In the genomic region with DNA sequence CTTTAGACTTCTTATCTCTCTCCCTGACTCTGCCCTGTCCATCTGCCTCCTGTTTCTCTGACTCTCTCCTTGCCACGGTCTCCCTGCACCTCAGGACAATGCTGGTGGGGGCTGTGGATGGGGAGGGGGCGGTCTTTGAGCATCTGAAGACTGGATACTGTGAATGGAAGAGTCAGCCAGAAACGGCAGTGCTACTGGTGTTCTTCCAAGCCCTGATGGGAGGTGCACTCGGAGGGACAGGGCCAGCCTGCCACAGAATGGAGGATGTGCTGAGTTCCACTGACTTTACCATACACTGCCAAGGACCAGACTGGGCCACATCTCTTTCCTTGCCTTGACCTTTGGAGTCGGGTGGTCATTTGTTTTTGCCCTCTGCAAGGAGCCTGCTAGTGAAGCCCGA, we compare ENCODE assay signal across 29 mouse cellular contexts. TPM values are rescaled to one million over a fixed set of nuclear protein-coding genes. Genes with fewer than 3 reads are reported as not detected.
A peak's percentile ranks its signal among the peaks of the same experiment; 100 is the strongest.
DNase-seq lines count a peak whose midpoint lies in the region; ATAC-seq lines count a peak whose summit lies in the region.
"Had no signal": no experiment of that assay in that cellular context is flagged by ENCODE, and none has a peak within 500 bp of the region (broad histone marks: within the 10 kb centered on the region; RNA-seq: fewer than 3 reads in every experiment).

No protein-coding gene starts in this region.

- no peak overlapping the region for H3K4me3 ChIP-seq in limb, embryonic 12.5 days (replicated peaks)
- no peak overlapping the region for H3K4me3 ChIP-seq in limb, embryonic 10.5 days
- no peak overlapping the region for H3K4me3 ChIP-seq in midbrain, embryonic 11.5 days (ENCODE audit: low read depth, low read length)
- H3K4me3 ChIP-seq in midbrain, embryonic 15.5 days = no peak overlapping the region
- H3K4me3 ChIP-seq: embryonic facial prominence, embryonic 10.5 days; embryonic facial prominence, embryonic 13.5 days; erythroblast, embryonic 14.5 days; forebrain, embryonic 12.5 days; forebrain, embryonic 15.5 days; heart, embryonic 12.5 days; heart, embryonic 15.5 days; hindbrain, embryonic 10.5 days; hindbrain, embryonic 13.5 days had no signal

- no peaks in the 10 kb centered on the region for H3K36me3 ChIP-seq in limb, embryonic 12.5 days
- H3K36me3 ChIP-seq in limb, embryonic 10.5 days = no peaks in the 10 kb centered on the region
- H3K36me3 ChIP-seq in midbrain, embryonic 11.5 days (ENCODE audit: control insufficient read depth, insufficient read depth, low read length) = no peaks in the 10 kb centered on the region
- H3K36me3 ChIP-seq in midbrain, embryonic 15.5 days (replicated peaks) = no peaks in the 10 kb centered on the region
- H3K36me3 ChIP-seq: embryonic facial prominence, embryonic 10.5 days; embryonic facial prominence, embryonic 13.5 days; forebrain, embryonic 12.5 days; forebrain, embryonic 15.5 days; heart, embryonic 12.5 days; heart, embryonic 15.5 days; hindbrain, embryonic 10.5 days; hindbrain, embryonic 13.5 days had no signal

- 71% methylated on average over 6 of the region's 6 CpGs for WGBS in limb, embryonic 12.5 days
- WGBS in limb, embryonic 10.5 days = 74% methylated on average over 6 of the region's 6 CpGs
- 69% methylated on average over 6 of the region's 6 CpGs for WGBS in midbrain, embryonic 11.5 days
- 67% methylated on average over 6 of the region's 6 CpGs for WGBS in midbrain, embryonic 15.5 days

- ATAC-seq in limb, embryonic 12.5 days (ENCODE audit: insufficient number of reproducible peaks, insufficient read depth, low FRiP score, low TSS enrichment, low read depth) = no peak
- ATAC-seq in midbrain, embryonic 11.5 days (ENCODE audit: low FRiP score) = no peak
- ATAC-seq in midbrain, embryonic 15.5 days (replicated peaks) = no peak
- ATAC-seq: activated CD4-positive, CD25-positive, alpha-beta regulatory T cell, adult 4 months; forebrain, embryonic 15.5 days; hindbrain, embryonic 16.5 days had no signal

- peaks cover 13% of the 10 kb centered on the region; the same call in 1 of the 2 replicates for H3K4me1 ChIP-seq in limb, embryonic 12.5 days (replicated peaks)
- peaks cover 13% of the 10 kb centered on the region; the same call in 1 of the 2 replicates for H3K4me1 ChIP-seq in limb, embryonic 10.5 days
- no peaks in the 10 kb centered on the region for H3K4me1 ChIP-seq in midbrain, embryonic 11.5 days (ENCODE audit: control insufficient read depth, insufficient read depth, low read length)
- H3K4me1 ChIP-seq in midbrain, embryonic 15.5 days = no peaks in the 10 kb centered on the region
- H3K4me1 ChIP-seq: embryonic facial prominence, embryonic 13.5 days; forebrain, embryonic 12.5 days; forebrain, embryonic 15.5 days; heart, embryonic 12.5 days; heart, embryonic 15.5 days had no signal

- peaks cover 5% of the 10 kb centered on the region; the same call in 1 of the 2 replicates for H3K9me3 ChIP-seq in limb, embryonic 12.5 days
- no peaks in the 10 kb centered on the region for H3K9me3 ChIP-seq in limb, embryonic 10.5 days (replicated peaks)
- no peaks in the 10 kb centered on the region for H3K9me3 ChIP-seq in midbrain, embryonic 11.5 days (ENCODE audit: control insufficient read depth, low read length)
- H3K9me3 ChIP-seq in midbrain, embryonic 15.5 days = no peaks in the 10 kb centered on the region
- H3K9me3 ChIP-seq: forebrain, embryonic 15.5 days; heart, embryonic 12.5 days; heart, embryonic 15.5 days had no signal

- H3K27ac ChIP-seq in limb, embryonic 12.5 days = no peak overlapping the region
- H3K27ac ChIP-seq in limb, embryonic 10.5 days = no peak overlapping the region
- H3K27ac ChIP-seq in midbrain, embryonic 11.5 days (ENCODE audit: low read depth, low read length) = no peak overlapping the region
- H3K27ac ChIP-seq in midbrain, embryonic 15.5 days = no peak overlapping the region
- H3K27ac ChIP-seq: embryonic facial prominence, embryonic 10.5 days; embryonic facial prominence, embryonic 13.5 days; forebrain, embryonic 12.5 days; forebrain, embryonic 15.5 days; heart, embryonic 15.5 days; hindbrain, embryonic 10.5 days; hindbrain, embryonic 13.5 days had no signal

- 0 out of 2 replicates have a peak, but pooled peaks cover 5% of the 10 kb centered on the region for H3K27me3 ChIP-seq in limb, embryonic 12.5 days
- 0 out of 2 replicates have a peak, but pooled peaks cover 6% of the 10 kb centered on the region for H3K27me3 ChIP-seq in limb, embryonic 10.5 days (ENCODE audit: low read depth, poor library complexity, severe bottlenecking)
- no peaks in the 10 kb centered on the region for H3K27me3 ChIP-seq in midbrain, embryonic 11.5 days (ENCODE audit: control insufficient read depth, insufficient read depth, low read length)
- H3K27me3 ChIP-seq in midbrain, embryonic 15.5 days (replicated peaks) = no peaks in the 10 kb centered on the region
- H3K27me3 ChIP-seq: embryonic facial prominence, embryonic 13.5 days; forebrain, embryonic 12.5 days; forebrain, embryonic 15.5 days; heart, embryonic 12.5 days; hindbrain, embryonic 13.5 days had no signal

- no peak overlapping the region for H3K4me2 ChIP-seq in limb, embryonic 12.5 days
- no peak overlapping the region for H3K4me2 ChIP-seq in midbrain, embryonic 11.5 days
- no peak overlapping the region for H3K4me2 ChIP-seq in midbrain, embryonic 15.5 days
- H3K4me2 ChIP-seq: embryonic facial prominence, embryonic 13.5 days; forebrain, embryonic 12.5 days; forebrain, embryonic 15.5 days; heart, embryonic 12.5 days; heart, embryonic 15.5 days; hindbrain, embryonic 13.5 days had no signal

- DNase-seq in cerebellum, postnatal 10 days = peak; percentile 56
- DNase-seq in cerebellum, postnatal 4 days (ENCODE audit: low spot score in 2 of 2) = no peak
- DNase-seq in gastrocnemius, postnatal 25 days = peak; percentile 23
- no peak for DNase-seq in gastrocnemius, postnatal 10 days
- DNase-seq in limb, embryonic 10.5 days (ENCODE audit: low spot score) = no peak
- peak; percentile 60 for DNase-seq in midbrain, embryonic 11.5 days (ENCODE audit: low spot score, missing footprints)
- DNase-seq: adrenal gland, adult 8-10 months; adrenal gland, postnatal 36 days; cerebellum, adult 18-20 months; cerebellum, adult 9-10 months; cerebellum, postnatal 25 days; embryo, embryonic 11 days; heart, adult 18-20 months; heart, postnatal 10 days; heart, postnatal 36 days had no signal

- 0 out of 2 replicates have a peak overlapping the region, but pooled peaks have one; percentile 12 for H3K9ac ChIP-seq in limb, embryonic 12.5 days (replicated peaks)
- H3K9ac ChIP-seq in midbrain, embryonic 11.5 days (ENCODE audit: low read length) = no peak overlapping the region
- no peak overlapping the region for H3K9ac ChIP-seq in midbrain, embryonic 15.5 days
- H3K9ac ChIP-seq: embryonic facial prominence, embryonic 13.5 days; forebrain, embryonic 12.5 days; forebrain, embryonic 15.5 days; heart, embryonic 12.5 days; heart, embryonic 15.5 days; hindbrain, embryonic 13.5 days had no signal

RNA-seq across cellular contexts. Expression of a gene that starts 27.8 kb away (rescaled TPM):
- total RNA-seq in gastrocnemius, postnatal 25 days (2021) = not detected
- total RNA-seq in gastrocnemius, postnatal 10 days (2021) = not detected
- polyA plus RNA-seq in limb, embryonic 12.5 days (2016; fragmentation: Nextera tagmentation; extraction: Ambion mirVana) = 0.23 TPM in 1 of 2 replicates, not detected in the other
- not detected in 2 replicates for polyA plus RNA-seq in limb, embryonic 10.5 days (2016; fragmentation: Nextera tagmentation; extraction: Ambion mirVana)
- polyA plus RNA-seq in midbrain, embryonic 11.5 days (2014; fragmentation: Nextera tagmentation; extraction: Ambion mirVana) = 47.3 and 57.7 TPM in 2 replicates
- 7.7 and 11.2 TPM in 2 replicates for polyA plus RNA-seq in midbrain, embryonic 15.5 days (2015; fragmentation: Nextera tagmentation; extraction: Ambion mirVana)
- total RNA-seq: adrenal gland, adult 8-10 months; adrenal gland, postnatal 36 days; ES-E14; heart, adult 18-20 months; heart, postnatal 10 days; heart, postnatal 36 days had no signal
- polyA plus RNA-seq: activated CD4-positive, CD25-positive, alpha-beta regulatory T cell, adult 4 months; erythroblast, embryonic 14.5 days; heart, embryonic 15.5 days had no signal

RNA-seq across cellular contexts. Expression of a gene that starts 41.0 kb away (rescaled TPM):
- 10 to 100 TPM; 20.1 to 21.1 TPM for total RNA-seq in gastrocnemius, postnatal 25 days (2021)
- 1 to 10 TPM; 1.3 to 2.1 TPM for total RNA-seq in gastrocnemius, postnatal 10 days (2021)
- polyA plus RNA-seq in limb, embryonic 12.5 days (2016; fragmentation: Nextera tagmentation; extraction: Ambion mirVana) = not detected in 2 replicates
- not detected in 2 replicates for polyA plus RNA-seq in limb, embryonic 10.5 days (2016; fragmentation: Nextera tagmentation; extraction: Ambion mirVana)
- 2.0 and 2.3 TPM in 2 replicates for polyA plus RNA-seq in midbrain, embryonic 11.5 days (2014; fragmentation: Nextera tagmentation; extraction: Ambion mirVana)
- polyA plus RNA-seq in midbrain, embryonic 15.5 days (2015; fragmentation: Nextera tagmentation; extraction: Ambion mirVana) = 1.2 and 1.5 TPM in 2 replicates
- polyA plus RNA-seq: activated CD4-positive, CD25-positive, alpha-beta regulatory T cell, adult 4 months; erythroblast, embryonic 14.5 days had no signal

Comparison
In these comparisons a context has a peak if more than half of its experiments do, and no peak if none do; other contexts are left out.
1. DNase-seq: peak in cerebellum, postnatal 10 days (2 of 2), gastrocnemius, postnatal 25 days (single experiment) and midbrain, embryonic 11.5 days (single experiment); none in cerebellum, postnatal 4 days (0 of 2), gastrocnemius, postnatal 10 days (single experiment) and limb, embryonic 10.5 days (single experiment).